Mouse (Mus musculus) natural killer cell, adult 2 months (primary cell): ENCODE measurements around the gene Prb1.
"Not testable (repeated sequence)": the region's sequence is repeated elsewhere in the genome, so short reads cannot be mapped to it uniquely, and the experiment has no call there.

ENCODE experiments used
- DNase-seq, 2 experiments: peaks; one replicate each; pipeline ENCODE4 v3.0.0; 2022; ENCODE audit warnings: low spot score in 2 of 2

The Prb1 gene

DNA sequence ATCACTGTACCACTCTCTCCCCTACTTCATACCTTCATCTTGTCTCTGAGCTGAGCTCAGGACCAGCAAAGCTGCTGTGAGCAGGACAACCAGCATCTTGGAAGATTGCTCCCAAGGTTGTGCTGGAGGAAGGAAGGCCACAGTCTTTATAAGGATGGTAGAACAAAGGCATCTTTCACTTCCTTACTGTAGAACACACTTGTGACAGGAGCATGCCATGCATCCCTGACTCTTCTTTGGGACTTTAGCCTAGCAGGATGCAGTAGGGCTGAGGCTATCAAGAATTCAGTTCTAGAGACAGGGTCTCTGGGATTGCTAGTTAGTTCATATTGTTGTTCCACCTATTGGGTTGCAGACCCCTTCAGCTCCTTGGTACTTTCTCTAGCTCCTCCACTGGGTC, at the start of gene Prb1:
TSS of gene Prb1 (minus strand) at position 101 of the 400 bp plus-strand sequence.
- DNase-seq = not testable (repeated sequence)
